Mouse (Mus musculus): Measurements from ENCODE around the gene Slc9a9. TPM values are rescaled to one million over a fixed set of nuclear protein-coding genes. Genes with fewer than 3 reads are reported as not detected.

Slc9a9 gene
- polyA plus RNA-seq, 1 experiment, result 6.1 TPM

DNA sequence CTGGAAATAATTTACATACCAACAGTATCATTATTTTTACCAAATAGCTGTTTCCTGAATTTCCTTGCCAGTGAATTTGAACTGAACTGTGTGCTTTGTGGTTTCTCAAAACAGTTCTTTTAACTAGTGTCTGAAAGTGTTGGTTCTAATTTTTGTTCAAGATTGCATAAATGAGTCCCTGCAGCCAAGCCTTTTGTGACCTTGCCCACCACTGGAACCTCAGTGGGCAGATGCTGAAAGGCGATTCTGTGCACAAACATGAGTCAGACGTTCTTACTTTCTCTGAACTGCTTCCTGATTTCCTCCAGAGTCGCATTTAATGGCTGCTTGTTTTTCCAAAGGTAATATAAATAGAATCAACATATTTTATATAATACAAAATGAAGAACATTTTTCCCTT, 281.0 kb downstream of the Slc9a9 start:
- no peak for DNase-seq (ENCODE audit: low spot score)

DNA sequence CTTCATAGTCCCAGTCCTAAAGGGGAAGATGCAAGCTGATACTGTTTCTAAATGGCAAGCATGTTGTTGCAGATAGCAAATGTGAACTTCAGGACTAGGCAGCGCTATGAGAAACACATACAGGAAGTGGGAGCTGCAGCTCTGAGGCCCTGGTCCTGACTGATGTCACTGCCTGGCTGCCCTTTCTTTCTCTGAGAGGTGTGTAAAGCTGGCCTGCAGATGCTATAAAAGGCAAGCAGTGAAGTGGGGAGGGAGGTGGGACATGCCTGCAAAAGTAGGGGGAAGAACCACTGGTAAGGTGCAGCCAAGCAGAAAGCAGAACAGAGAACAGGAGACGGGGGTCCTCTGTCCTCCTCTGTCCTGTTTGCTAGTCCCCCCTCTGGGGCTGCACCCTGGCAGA, 285.9 kb downstream of the Slc9a9 start:
- DNase-seq (ENCODE audit: low spot score), result no peak

DNA sequence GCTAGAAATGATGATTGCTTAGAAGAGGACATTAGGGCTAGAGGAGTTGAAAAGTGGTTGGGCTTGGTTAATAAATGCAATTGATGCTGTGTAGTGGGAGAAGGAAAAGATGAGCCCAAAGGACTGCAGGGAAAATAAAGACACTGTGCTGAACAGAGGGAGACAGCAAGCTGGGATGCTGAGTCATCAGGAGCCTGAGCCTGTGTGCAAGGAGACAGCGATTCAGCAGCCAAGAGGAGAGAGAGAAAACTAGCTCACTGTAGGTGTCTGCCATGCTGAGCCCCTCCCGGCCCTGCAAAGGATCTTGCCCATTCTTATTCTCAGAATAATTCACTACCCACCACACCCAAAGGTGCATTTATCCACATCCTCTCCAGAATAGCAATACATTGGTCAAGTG, 288.7 kb downstream of the Slc9a9 start:
- no peak for DNase-seq (ENCODE audit: low spot score)

DNA sequence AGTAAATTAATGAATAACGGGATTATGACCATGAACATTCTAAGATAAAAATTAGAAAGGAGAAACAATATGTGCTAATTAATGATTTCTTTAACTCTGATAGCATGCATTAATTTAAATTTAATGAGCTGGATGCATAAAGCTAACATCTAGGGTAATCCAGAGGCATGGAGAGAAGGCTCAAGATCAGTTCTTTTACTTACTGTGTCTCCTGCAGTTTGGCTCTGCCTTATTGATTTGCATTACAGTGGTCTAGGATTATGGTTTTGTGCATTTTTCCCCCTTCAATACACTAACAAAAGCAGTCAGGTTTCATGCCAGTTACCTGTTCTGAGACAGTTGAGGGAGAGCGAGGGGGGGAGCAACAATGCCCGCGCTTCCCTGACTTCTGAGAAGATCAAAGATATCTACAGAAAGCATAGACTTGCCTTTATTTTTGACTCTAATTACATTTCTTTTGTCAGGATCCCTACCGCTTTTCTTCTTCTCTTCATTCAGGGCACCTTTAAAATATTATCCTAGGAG, 298.9 kb downstream of the Slc9a9 start:
- no peak for DNase-seq (ENCODE audit: low spot score)

DNA sequence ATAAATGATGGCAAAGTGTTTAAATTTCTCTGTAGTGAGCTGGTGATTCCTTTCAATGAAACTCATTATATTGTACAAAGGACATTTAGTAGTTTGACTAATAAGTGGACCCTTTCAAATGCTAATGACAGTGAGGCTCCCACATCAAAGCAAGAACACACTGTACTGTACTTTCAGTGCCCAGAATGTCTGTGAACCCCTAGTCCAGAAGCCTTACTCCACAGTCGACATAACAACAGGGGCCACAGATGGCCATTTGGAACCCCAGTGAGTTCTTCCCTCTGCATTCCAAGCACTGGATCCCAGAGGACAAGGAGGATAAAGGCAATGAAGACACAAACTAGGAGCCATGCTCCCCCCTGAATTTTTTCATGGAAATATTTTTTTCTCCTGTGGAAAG, 299.4 kb downstream of the Slc9a9 start:
- no peak for DNase-seq (ENCODE audit: low spot score)

DNA sequence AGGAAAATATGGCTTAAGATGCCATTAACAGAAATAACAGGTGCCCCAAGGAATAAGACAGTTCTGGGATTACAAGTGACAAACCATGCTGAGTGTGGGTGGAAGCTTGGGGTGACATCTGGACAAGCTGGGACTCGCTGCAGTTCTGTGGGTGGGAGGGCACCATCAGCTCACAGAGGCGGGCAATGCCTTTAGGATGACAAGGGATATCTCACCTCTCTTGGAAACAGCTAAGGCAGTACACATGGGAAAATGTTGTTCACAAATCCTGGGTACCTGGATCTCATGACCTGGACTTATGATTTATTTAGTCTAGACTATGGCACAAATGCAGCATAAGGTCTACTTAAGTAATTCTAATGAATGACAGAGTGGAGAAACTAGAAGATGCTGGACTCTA, 302.3 kb downstream of the Slc9a9 start:
- DNase-seq (ENCODE audit: low spot score), result no peak

DNA sequence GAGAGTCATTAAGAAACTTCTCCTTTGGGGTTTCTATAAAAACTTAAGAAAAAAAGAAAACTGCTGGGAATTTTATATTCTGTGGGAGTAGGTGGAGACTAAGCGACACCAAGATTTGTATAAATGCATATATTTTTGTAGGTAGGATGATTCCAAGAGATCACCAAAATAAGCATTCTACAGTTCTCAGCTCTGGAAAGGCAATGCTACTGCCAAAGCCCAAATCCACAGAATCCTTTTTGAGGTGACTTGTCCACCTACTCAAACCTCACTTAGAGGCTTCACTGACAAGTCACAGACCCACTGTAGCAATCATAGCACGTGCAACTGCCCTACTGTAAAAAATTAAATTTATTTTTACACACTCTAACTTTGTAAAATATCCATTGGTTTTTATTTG, 303.0 kb downstream of the Slc9a9 start:
- no peak for DNase-seq (ENCODE audit: low spot score)

DNA sequence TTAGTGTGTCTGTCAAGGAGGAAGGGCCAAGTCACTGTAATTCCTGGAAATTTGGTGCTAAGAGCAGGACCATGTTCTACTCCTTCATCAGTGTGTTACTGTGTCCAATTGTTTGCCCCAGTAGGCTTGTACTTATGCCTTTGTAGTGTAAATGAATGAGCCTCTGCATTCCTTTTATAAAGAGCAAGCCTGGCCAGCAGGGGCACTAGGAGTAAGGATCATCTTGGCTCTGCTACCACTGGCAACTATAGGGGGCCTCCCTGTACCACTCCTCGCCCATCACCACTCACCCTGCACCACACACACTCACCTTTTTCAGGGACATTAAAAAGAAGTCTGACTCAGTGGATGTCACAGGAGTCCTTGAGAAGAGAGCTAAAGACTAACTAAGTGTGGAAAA, 306.5 kb downstream of the Slc9a9 start:
- DNase-seq (ENCODE audit: low spot score), result no peak

DNA sequence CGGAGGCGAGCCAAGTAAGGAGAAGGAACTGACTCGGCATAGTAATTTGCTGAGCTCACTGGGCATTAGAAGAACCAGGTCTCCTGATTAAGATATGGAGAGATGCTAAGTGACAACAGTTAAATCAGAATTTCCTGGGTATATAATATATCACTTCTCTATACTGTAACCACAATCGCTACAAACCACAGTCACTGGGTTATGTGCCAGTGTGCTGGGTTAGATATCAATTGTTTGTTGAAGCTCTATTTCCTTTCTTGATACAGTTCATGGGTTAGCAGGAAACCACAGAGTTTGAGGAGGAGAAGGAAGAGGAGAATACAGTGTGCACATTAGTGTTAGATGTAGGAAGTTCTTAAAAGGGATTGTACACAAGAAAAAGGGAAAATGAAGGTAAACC, 323.9 kb downstream of the Slc9a9 start:
- DNase-seq (ENCODE audit: low spot score), result no peak

DNA sequence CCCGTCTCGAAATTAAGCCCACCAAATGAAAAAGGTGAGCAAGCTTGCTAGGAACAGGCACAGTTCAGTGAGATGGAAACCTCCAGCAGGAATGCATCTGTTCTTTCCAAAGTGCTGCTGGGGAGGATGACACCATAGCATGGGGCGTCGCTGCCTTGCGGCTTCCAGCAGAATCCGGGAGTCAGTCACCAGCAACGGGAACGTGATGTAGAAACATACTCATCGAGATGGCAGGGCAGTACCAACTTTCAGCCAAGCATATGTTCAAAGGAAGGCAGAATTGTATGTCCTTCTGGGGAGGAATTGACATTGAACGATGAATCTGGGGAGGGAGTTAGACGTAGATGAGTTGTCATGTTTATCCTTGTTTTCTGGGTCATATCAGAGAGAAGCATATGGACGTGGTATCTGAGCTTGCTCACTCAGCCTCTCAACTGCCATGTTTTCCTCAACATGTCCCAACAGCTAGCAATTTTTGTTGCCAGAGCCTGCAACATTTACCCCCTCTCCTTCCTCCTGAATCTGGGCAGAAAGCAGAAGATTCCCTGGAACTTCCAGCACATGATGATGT, 350.5 kb downstream of the Slc9a9 start:
- DNase-seq (ENCODE audit: low spot score), result no peak

DNA sequence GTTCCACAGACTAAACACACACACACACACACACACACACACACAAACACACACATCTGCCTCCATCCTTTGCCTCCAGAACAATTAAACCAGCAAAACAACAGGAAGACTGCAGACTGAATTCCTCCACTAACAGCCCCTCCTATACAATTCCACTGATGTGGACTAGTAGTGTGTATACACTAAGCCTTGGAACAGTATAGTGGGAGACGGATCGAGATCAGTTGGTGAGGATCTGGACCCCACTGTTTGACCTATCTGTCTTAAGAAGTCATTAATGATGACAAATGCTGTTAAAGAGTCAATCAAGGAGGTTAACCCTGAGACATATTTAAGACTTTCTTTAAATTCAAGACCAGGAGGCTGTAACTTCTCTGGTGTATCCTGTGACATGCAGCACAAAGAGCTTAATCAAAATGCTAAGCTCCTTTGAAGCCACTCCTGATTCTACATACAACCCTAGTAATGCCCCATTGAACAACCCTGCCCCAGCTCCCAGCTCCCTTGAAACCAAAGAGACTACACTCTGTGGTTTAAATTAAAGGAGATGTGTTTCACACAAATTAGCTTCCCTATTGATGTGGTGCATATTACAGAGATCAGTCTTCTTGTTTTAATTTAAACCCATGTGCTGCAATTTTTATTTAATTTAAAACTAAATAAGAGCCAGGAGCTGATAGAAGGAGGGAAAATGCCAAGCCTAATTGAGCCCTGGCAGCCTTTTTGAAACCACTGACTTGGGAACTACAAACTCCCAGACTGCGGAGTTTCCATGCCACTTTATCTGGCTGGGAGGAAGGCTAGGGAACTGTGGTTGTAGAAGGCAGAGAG, 364.6 kb downstream of the Slc9a9 start:
- DNase-seq (ENCODE audit: low spot score), result no peak

DNA sequence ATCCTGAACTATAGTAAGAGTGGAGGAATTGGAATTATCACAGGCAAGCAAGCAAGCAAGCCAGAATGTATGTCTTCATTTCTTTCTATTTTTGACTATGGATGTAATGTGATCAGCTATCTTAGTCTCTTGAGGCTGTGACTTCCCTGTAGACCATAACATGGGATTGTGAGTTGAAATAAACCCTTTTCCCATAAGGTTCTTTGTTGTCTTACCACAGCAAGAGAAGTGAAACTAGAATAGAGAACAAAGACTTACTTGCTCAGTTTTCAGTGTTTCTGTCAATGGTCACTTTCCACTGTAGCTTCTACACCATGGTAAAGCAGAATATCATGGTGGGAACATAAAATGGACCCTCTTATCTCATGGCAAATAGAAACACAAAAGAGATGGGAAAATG, 366.5 kb downstream of the Slc9a9 start:
- DNase-seq (ENCODE audit: low spot score), result no peak

DNA sequence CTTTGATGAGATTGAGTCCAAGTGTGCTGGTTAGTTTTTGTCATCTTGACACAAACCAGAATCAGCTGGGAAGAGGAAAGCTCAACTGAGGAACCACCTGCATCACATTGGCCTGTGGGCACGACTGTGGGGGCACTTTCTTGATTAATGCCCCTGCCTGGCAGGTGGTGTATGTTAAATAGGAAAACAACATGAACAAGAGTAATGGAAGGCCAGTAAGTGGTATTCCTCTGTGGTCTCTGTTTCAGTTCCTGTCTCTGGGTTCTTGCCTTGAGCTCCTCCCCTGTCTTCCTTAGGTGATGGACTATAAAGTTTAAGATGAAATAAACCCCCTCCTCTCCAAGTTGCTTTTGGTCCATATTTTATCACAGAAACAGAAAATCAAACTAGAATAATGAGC, 372.7 kb downstream of the Slc9a9 start:
- DNase-seq (ENCODE audit: low spot score), result no peak

DNA sequence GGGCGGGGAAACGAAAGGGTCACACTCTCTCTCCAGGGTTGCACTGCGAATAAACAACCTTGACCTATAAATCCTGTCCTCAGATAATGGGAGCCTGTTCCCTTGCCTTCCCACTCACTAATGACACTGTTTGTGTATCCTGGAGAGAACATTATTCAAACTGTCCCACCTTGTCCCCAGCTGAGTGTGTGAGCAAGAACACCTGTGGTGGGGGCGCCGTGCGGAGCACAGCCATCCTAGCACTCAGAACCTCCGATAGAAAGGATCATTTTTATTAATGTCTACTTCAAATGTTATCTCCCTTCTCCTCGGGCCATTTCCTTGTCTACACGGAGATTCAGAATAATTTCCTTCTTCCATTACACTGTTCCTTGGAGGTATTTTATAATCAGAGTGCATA, 382.5 kb downstream of the Slc9a9 start:
- DNase-seq (ENCODE audit: low spot score), result no peak

DNA sequence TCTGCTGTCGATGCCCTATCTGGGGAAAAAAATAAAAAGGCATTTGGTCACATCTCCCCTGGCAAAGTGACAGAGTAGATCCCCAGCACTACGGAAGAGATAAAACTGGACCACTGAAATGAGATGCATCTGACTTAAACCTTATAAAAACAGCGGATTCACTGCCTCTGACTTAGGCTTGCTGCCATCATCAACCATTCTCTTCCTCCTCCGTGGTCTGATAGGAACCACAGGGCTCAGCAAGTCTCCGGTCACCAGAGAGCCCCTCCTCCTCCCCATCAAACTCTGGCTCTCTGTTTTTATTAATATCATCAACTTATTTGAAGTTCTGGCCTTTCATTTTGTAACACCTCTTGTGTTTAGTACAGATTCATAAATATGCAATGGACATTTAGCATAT, 383.5 kb downstream of the Slc9a9 start:
- no peak for DNase-seq (ENCODE audit: low spot score)

DNA sequence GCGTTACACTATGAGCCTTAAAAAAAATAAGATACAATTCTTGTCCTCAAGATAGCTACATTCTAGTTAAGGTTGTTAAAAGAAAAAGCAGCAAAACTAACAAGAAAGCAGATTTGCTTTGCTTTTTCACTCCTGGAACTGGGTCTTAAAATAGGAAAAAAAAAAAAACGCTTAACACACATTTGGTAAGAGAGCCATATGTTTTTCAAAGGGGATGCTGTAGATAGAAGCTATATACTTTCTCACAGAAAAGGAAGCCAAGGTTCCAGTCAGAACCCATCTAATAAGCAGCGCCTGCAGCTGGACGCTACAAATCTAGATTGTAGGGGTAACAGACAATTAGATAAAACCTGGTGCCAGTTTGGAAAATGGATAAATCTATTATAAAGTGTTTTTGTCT, 386.1 kb downstream of the Slc9a9 start:
- no peak for DNase-seq (ENCODE audit: low spot score)

DNA sequence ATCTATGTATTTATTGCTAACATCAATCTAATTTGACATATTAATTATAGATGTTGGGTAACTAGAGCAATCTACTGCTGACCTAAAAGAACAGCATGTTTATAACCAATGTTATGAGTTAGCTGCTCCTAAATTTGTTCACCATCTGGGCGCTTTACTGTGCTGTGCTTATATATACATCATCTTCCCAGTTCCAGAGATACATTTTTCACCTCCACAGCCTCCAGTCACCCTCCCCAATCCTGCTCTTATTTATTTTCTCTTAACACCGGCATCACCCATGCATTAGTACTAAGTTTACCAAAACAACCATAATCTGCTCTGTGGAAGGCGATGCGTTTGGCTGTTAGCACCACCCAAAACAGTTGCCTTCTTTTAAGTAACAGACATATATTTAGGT, 391.0 kb downstream of the Slc9a9 start:
- DNase-seq (ENCODE audit: low spot score), result no peak

DNA sequence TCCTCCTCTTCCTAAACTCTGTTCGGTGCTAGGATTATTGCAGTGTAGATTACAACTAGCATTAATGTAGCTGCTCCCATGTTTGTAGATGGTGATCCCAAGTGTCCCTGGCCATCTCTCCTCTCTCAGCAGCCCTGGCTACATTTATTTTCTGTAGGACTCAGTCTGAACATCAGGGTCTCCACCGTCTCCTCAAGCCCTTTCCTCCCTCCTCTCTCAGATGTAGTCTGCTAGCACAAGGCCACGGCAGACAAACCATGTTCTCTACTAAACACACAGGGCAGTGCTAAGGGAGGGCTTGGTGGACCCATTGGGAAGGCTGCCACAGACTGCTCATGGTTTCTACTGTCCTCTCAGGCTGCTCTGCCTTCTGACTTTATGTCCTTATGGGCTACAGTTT, 397.3 kb downstream of the Slc9a9 start:
- no peak for DNase-seq (ENCODE audit: low spot score)

DNA sequence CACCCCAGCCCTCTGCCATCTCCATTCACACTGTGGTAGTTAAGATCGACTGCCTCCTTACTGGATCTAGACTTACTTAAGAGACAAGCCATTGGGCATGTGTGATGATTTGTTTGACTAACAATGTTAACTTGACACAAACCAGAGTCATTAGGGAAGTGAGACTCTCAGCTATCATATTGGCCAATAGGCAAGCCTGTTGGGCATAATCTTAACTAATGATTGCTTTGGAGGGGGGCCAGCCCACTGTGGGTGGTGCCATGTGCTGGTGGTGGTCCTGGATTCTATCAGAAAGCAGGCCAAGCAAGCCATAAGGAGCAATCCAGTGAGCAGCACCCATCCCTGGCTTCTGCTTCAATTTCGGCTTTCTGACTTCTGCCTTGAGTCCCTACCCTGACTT, 398.8 kb downstream of the Slc9a9 start:
- DNase-seq (ENCODE audit: low spot score), result no peak

DNA sequence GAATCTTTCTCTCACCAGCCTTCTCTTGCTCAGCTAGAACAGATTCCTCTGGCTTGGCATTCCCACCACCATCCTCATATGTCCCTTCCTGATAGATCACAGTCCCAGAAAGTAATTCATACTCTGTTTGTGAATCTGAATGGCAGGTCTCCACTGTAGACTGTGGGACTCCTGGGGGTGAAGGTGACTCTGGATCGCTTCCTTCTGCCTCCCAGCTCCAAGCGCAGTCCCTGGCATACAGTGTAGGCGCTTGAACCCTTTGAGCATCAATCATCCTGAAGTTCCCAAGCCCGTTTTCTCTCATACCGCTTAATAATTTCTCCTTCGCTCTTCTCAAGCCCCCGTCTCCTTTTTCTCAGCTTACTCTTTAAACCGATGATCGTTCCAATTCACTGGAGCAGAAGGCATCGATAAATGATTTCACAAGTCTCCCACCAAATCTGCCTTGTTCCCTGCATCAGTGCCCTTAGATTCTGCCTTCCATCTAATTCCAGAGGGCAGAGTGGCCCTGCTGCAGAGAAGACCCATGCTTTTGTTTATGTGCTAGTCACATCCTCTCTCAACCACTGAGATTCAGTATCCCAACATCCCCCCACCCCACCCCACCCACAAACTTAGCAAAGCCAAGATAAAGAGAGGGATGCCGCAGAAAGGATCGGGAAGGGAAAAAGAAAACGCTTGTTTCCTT, 401.3 kb downstream of the Slc9a9 start:
- no peak for DNase-seq (ENCODE audit: low spot score)

DNA sequence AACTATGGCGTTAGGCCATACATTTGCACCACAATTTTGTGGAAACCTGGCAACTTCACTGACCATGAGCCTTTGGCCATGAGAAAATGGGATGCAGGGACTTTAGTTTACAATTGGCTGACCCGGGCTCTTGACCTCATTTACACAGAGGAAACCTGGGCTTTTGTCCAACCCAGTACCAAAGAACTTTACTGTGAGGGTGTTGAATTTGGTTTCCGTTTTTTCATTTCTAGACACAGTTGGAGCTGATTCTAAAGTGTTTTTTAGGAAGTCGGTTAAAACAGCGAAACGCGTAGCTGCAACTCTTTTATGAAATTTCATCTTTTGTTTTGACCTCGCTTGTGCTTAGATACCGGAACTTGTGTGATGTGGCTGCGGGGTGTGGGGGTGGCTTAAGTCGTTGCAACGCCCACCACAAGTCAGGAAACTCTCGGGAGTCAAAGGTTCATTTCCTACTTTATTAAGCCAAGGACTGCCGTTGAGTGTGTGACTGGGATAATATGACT, 402.8 kb downstream of the Slc9a9 start:
- no peak for DNase-seq (ENCODE audit: low spot score)

DNA sequence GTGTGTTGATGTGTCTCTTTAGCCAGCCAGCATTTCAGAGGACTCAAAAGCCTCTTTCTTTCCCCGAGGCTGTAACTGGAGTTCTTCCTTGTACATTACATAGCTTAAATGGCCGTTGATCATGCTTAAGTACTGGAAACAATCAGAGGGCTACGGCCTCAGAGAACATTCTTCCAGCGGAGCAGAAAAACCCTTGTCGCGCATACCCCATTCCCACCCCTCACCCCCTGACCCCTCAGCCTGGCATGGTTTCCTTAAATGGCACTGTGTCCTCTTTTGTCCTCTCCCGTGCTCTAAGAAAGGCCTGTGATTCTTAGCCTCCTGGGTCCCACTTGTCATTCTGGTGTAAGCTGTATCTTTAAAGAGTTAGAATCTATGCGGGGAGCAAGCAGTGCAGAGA, 404.0 kb downstream of the Slc9a9 start:
- no peak for DNase-seq (ENCODE audit: low spot score)

DNA sequence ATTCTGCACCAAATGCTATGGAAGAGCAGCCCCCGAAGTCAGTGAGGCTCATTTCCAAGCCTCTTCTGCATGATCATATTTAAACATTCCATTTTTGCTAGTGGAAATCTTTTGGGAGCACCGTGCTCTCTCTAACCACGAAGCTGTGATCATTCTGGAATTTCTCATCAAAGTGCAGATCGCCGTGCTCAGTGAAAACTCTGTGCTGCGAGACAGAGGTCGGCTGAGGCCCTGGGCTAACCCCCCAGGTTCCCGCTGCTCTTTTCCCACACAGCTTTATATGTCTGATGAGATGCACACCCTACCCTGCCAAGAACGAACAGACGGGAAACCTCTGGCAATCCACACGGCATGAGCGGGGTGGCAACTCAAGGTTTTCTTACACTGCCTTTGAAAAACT, 406.1 kb downstream of the Slc9a9 start:
- no peak for DNase-seq (ENCODE audit: low spot score)
